Mouse (Mus musculus) heart, embryonic 14.5 days (tissue): ENCODE data around the gene Sdhaf1. TPM values are rescaled to one million over a fixed set of nuclear protein-coding genes. Genes with fewer than 3 reads are reported as not detected.

ENCODE experiments used
- ATAC-seq: fragments of 200-750 bp; cut with Nextera tagmentation; 2 replicates; pipeline ENCODE4 v1.8.0; 2017; ENCODE audit warnings: low read depth, moderate TSS enrichment; ENCODE audit not compliant: insufficient number of reproducible peaks, insufficient read depth, low FRiP score
- H3K27ac ChIP-seq, 2 experiments: fragments of 200-500 bp in 1 of 2; fragments of 300-500 bp in 1 of 2; sonication (generic) in 1 of 2; replicated peaks in 1 of 2; 2 replicates each; pipeline ENCODE4 v1.5.1; 2012 to 2014; ENCODE audit warnings: low read depth in 2 of 2, low read length in 2 of 2, control low read depth in 1 of 2, mild to moderate bottlenecking in 1 of 2, mixed read lengths in 1 of 2; ENCODE audit not compliant: control insufficient read depth in 1 of 2, insufficient read depth in 1 of 2
- H3K27me3 ChIP-seq: fragments of 300-500 bp; sonication (generic); 2 replicates; pipeline ENCODE4 v1.6.1; 2014; ENCODE audit warnings: mild to moderate bottlenecking, low read length, control low read depth; ENCODE audit not compliant: control insufficient read depth, insufficient read depth
- H3K36me3 ChIP-seq: fragments of 300-500 bp; sonication (generic); 2 replicates; pipeline ENCODE4 v1.6.1; 2014; ENCODE audit warnings: mild to moderate bottlenecking, control low read depth, low read length, mixed read lengths; ENCODE audit not compliant: control insufficient read depth, insufficient read depth
- H3K4me1 ChIP-seq, 2 experiments: fragments of 200-500 bp in 1 of 2; fragments of 300-500 bp in 1 of 2; sonication (generic) in 1 of 2; 2 replicates each; pipeline ENCODE4 v1.6.1; 2012 to 2014; ENCODE audit warnings: low read length in 2 of 2, control low read depth in 1 of 2, mixed read lengths in 1 of 2; ENCODE audit not compliant: control insufficient read depth in 2 of 2, insufficient read depth in 2 of 2
- H3K4me2 ChIP-seq: fragments of 300-500 bp; sonication (generic); 2 replicates; pipeline ENCODE4 v1.6.1; 2014; ENCODE audit warnings: mild to moderate bottlenecking, low read length
- H3K4me3 ChIP-seq, 2 experiments: fragments of 200-500 bp in 1 of 2; fragments of 300-500 bp in 1 of 2; sonication (generic) in 1 of 2; 2 replicates each; pipeline ENCODE4 v1.5.1; 2012 to 2014; ENCODE audit warnings: low read length in 2 of 2, mild to moderate bottlenecking in 2 of 2, control low read depth in 1 of 2, low read depth in 1 of 2, moderate library complexity in 1 of 2; ENCODE audit not compliant: control insufficient read depth in 1 of 2, insufficient read depth in 1 of 2
- H3K9ac ChIP-seq: fragments of 300-500 bp; sonication (generic); 2 replicates; pipeline ENCODE4 v1.6.1; 2014; ENCODE audit warnings: mild to moderate bottlenecking, low read length
- H3K9me3 ChIP-seq: fragments of 300-500 bp; sonication (generic); 2 replicates; pipeline ENCODE4 v1.6.1; 2016; ENCODE audit warnings: low read length, control low read depth; ENCODE audit not compliant: control insufficient read depth
- WGBS: fragments of 180-500 bp; shearing (Covaris S2); extraction: QIAGEN DNeasy Blood & Tissue Kit; methylation state at CpG from one replicate; pipeline ENCODE4 v1.1.7; 2014; 5-methylcytosine and 5-hydroxymethylcytosine counted together
- polyA plus RNA-seq: library from polyadenylated mRNA; unstranded; fragments of >200 nt; fragmentation: Nextera tagmentation; extraction: Ambion mirVana; gene quantifications from 2 replicates; pipeline ENCODE4 v1.2.1, GENCODE M21; 2014

Gene Sdhaf1
- polyA plus RNA-seq, 1 experiment from 2014 or later, result 17.9 TPM

DNA sequence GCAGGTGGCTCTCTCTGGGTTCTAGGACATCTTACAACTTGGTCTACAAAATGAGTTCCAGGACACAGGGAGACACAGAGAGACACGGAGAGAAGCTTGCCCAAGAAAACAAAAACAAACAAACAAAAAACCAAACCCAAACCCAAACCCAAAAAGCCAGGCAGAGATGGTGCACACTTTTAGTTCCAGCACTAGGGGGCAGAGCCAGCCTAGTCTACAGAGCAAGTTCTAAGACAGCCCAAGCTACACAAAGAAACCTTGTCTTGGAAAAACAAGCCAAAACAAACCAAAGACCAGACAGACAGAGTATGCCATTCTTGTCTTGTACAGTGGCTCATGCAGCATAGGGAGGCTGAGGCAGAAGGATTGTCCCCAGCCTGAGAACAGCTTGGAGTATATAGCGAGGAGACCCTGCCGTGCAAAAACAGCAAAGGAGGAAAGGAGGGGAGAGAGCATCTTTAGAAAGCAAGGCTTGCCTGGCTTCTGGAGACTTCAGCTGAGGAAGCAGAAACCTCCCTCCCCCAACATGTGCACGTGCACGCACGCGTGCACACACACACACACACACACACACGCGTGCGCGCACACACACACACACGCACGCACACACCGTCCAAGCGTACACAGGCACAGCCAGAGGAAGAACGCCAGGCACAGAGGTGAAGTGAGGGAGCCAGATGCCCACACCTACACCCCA is 17.5 kb downstream of the Sdhaf1 start:
- 87% methylated on average over 16 of the region's 16 CpGs for WGBS
- no peaks in the 10 kb centered on the region for H3K27me3 ChIP-seq
- H3K9ac ChIP-seq, result no peak overlapping the region
- no peak for ATAC-seq
- peaks cover 11% of the 10 kb centered on the region for H3K36me3 ChIP-seq
- H3K27ac ChIP-seq, result no peak overlapping the region
- no peaks in the 10 kb centered on the region for H3K9me3 ChIP-seq
- no peak overlapping the region for H3K4me2 ChIP-seq
- H3K4me3 ChIP-seq, result no peak overlapping the region
- H3K4me1 ChIP-seq, result peaks cover 9 to 16% of the 10 kb centered on the region in 2 experiments

DNA sequence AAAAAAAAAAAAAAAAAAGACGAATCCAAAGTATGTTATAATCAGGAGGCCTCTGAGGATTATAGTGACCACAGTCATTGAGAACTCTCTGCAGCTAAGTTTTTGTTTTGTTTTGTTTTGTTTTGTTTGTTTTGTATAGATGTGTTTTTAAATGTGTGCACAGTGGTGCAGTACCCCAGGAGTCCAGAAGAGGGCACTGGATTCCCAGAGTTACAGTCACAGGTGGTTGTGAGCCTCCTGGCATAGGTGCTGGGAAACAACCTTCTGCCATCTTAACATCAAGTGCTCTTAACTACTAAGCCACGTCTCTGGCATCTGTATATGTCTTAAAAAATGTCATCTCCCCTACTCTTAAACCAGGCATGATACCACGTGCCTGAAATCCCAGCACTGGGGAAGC is 22.8 kb downstream of the Sdhaf1 start:
- H3K9ac ChIP-seq, result no peak overlapping the region
- no peaks in the 10 kb centered on the region for H3K9me3 ChIP-seq
- H3K4me3 ChIP-seq, result no peak overlapping the region
- no peaks in the 10 kb centered on the region for H3K27me3 ChIP-seq
- 39% methylated on average over 3 of the region's 3 CpGs for WGBS
- H3K36me3 ChIP-seq, result peaks cover 16% of the 10 kb centered on the region; the same call in 1 of the 2 replicates
- no peaks in the 10 kb centered on the region; a peak in 1 of 4 replicates for H3K4me1 ChIP-seq
- H3K4me2 ChIP-seq, result no peak overlapping the region
- no peak overlapping the region for H3K27ac ChIP-seq
- ATAC-seq, result no peak

- no peaks in the 10 kb centered on the region for H3K9me3 ChIP-seq
- no peak for ATAC-seq
- H3K27me3 ChIP-seq, result no peaks in the 10 kb centered on the region
- H3K4me1 ChIP-seq, result peaks cover 0 to 2% of the 10 kb centered on the region in 2 experiments; a peak in 1 of 4 replicates
- no peak overlapping the region for H3K9ac ChIP-seq
- WGBS, result 72% methylated on average over 16 of the region's 16 CpGs
- H3K4me2 ChIP-seq, result no peak overlapping the region
- 0 out of 2 replicates have a peak, but pooled peaks cover 8% of the 10 kb centered on the region for H3K36me3 ChIP-seq
- no peak overlapping the region for H3K4me3 ChIP-seq
- no peak overlapping the region for H3K27ac ChIP-seq
Observed at GRCm38 (mm10) chr7:30297266-30297665, 26.4 kb downstream of the Sdhaf1 start.

GRCm38 (mm10) chr7:30296816-30297215 is 26.9 kb downstream of the Sdhaf1 start:
- 0 out of 2 replicates have a peak, but pooled peaks cover 8% of the 10 kb centered on the region for H3K36me3 ChIP-seq

DNA sequence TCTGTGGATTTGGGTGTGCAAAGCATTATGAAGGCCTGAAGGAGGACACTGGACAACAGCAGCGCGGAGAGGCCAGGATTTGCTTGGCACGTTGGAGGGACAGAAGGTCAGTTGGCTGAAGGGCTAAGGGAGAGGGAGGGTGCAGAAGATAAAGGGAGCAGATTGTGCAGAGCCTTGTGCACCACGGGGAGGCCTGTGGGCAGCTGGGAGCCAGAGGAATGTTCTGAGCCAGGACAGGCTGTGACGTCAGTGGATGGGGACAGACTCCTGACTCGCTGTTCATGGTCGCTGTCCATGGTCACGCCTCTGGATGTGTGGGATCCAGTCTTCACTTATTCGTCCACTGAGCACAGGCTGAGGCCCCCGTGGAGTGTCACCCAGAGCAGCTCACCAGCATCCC is 28.6 kb downstream of the Sdhaf1 start:
- 0 out of 2 replicates have a peak, but pooled peaks cover 8% of the 10 kb centered on the region for H3K36me3 ChIP-seq
- H3K4me3 ChIP-seq, result no peak overlapping the region
- H3K4me2 ChIP-seq, result no peak overlapping the region
- ATAC-seq, result peak; percentile 40; the same call in 1 of the 2 replicates
- peaks cover 6 to 7% of the 10 kb centered on the region in 2 experiments; a peak in 3 of 4 replicates for H3K4me1 ChIP-seq
- H3K27ac ChIP-seq, result no peak overlapping the region
- no peaks in the 10 kb centered on the region for H3K9me3 ChIP-seq
- no peaks in the 10 kb centered on the region for H3K27me3 ChIP-seq
- WGBS, result 36% methylated on average over 10 of the region's 10 CpGs
- no peak overlapping the region for H3K9ac ChIP-seq

More at GRCm38 (mm10) chr7:30296816-30297215, 26.9 kb downstream of the Sdhaf1 start:
- no peaks in the 10 kb centered on the region for H3K27me3 ChIP-seq
- 89% methylated on average over 15 of the region's 15 CpGs for WGBS
- ATAC-seq, result no peak
- H3K9ac ChIP-seq, result no peak overlapping the region
- no peaks in the 10 kb centered on the region for H3K9me3 ChIP-seq
- no peak overlapping the region for H3K4me3 ChIP-seq
- peaks cover 0 to 2% of the 10 kb centered on the region in 2 experiments; a peak in 1 of 4 replicates for H3K4me1 ChIP-seq
- H3K27ac ChIP-seq, result no peak overlapping the region
- no peak overlapping the region for H3K4me2 ChIP-seq

DNA sequence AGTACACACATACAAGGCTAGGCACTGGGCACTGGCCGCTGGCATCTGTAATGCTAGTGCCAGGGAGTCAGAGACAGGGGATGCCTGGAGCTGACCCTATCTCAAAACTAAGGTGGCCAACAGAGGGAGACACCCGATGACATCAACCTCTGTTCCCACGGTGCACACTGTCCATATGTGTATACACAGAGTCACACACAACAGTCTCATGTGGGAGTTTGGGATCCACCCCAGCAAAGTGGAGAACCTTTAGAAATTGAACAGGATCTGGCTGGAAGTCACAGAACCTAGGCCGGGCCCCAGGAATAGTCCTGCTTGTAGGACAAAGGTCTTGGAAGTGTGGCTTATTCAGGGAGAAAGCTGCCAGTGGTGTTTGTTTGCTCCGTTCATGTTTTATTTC is 29.4 kb downstream of the Sdhaf1 start:
- no peak for ATAC-seq
- Histone ChIP-seq H3K27ac (no peak overlapping the region), H3K9ac (no peak overlapping the region), H3K4me1 (peaks cover 6 to 7% of the 10 kb centered on the region in 2 experiments; a peak in 3 of 4 replicates), H3K9me3 (no peaks in the 10 kb centered on the region), H3K4me2 (no peak overlapping the region), H3K4me3 (no peak overlapping the region), H3K36me3 (0 out of 2 replicates have a peak, but pooled peaks cover 8% of the 10 kb centered on the region), H3K27me3 (no peaks in the 10 kb centered on the region)
- 85% methylated on average over 5 of the region's 5 CpGs for WGBS

DNA sequence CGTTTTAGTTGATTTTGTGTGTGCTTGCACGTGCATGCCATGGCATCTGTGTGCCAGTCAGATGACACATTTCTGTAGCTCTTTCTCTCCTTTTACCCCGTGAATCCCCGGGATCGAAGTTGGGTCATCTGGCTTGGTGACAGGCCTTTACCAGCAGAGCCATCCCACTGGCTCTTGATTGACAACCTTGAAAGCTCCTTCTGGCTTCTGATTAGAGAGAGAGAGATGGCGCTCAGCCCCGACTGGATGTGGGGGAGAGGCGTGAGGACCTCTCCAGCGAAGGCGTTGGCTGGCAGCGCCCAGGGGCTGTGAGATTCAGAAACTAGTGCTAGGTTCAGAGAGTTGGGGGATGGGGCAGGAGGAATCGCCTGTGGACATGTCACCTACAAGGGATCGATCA is 29.9 kb downstream of the Sdhaf1 start:
- Histone ChIP-seq H3K36me3 (0 out of 2 replicates have a peak, but pooled peaks cover 8% of the 10 kb centered on the region), H3K9ac (no peak overlapping the region), H3K27me3 (no peaks in the 10 kb centered on the region; the same call in 1 of the 2 replicates), H3K9me3 (no peaks in the 10 kb centered on the region), H3K27ac (no peak overlapping the region), H3K4me3 (no peak overlapping the region), H3K4me2 (no peak overlapping the region), H3K4me1 (peaks cover 6 to 7% of the 10 kb centered on the region in 2 experiments; a peak in 3 of 4 replicates)
- ATAC-seq, result no peak
- 54% methylated on average over 13 of the region's 13 CpGs for WGBS
